Mouse (Mus musculus) heart, adult 8-10 months (tissue): ENCODE data around the gene Atf6. TPM values are rescaled to one million over a fixed set of nuclear protein-coding genes. Genes with fewer than 3 reads are reported as not detected.

Experiments used
- DNase-seq: peaks from one replicate; pipeline ENCODE4 v3.0.0; 2022; ENCODE audit warnings: low spot score
- total RNA-seq, 4 experiments: library from RNA; stranded (reverse); gene quantifications; 2 replicates each; pipeline ENCODE4 v1.2.4; 2022

The Atf6 gene
- total RNA-seq, 4 experiments from 2014 or later, result 70.6 to 81.4 (median 76.4) TPM

- DNase-seq, result no peak
Measured at GRCm38 (mm10) chr1:170845448-170846307, 21.9 kb downstream of the Atf6 start.

DNA sequence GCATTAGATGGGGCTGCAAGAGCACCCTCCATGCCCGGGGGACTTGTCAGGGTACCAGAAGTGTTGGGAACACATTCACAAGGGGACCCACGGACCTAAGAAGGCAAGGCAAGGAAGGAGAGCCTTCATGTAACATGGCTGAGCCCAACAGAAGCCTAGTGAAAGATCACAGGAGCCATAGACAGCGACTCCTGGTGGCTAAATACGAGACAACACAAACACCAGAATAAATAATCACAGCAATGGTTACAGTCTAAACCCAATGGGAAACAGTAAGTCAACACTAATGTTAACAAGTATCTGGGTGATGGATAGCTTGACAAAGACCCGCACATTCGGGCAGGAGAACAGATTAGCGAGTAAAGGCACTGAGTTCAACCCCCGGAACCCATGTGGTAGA lies 23.2 kb downstream of the Atf6 start:
- DNase-seq, result no peak

DNA sequence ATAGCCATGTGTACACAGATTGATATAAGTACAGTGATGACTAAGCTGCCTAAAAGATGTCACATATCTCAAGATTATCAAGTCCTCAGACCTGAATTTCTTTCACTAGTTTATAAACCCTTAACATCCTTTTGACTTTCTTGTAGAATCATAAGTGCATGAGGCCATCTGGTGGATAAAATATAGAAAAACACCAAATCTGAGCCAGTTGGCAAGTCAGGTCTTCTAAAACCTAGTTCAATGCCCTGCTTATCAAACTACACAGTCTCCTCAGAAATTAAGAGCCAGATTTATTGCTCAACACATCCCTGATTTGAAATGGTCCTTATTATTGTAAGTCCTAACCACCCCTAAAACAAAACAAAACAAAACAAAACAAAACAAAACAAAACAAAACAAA lies 27.9 kb downstream of the Atf6 start:
- DNase-seq, result peak; percentile 57

DNA sequence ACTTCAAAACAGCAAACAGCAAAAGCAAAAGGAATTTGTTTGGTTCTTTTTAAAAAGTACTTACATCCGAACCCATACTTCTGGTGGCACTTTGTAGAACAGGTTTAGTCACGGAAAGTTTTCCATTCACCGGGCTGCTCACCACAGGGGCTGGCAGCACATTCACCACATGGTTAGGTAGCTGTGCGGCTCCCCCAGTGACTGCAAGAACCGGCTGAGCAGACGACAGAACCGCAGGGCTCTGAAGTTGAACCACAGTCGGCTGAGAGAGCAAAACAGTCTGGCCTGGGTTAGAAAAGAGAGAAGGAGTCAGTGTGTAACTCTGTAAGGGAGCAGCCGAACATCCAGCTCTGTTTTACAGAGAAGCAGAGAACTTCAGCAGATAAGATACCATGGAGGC lies 32.8 kb downstream of the Atf6 start:
- no peak for DNase-seq

DNA sequence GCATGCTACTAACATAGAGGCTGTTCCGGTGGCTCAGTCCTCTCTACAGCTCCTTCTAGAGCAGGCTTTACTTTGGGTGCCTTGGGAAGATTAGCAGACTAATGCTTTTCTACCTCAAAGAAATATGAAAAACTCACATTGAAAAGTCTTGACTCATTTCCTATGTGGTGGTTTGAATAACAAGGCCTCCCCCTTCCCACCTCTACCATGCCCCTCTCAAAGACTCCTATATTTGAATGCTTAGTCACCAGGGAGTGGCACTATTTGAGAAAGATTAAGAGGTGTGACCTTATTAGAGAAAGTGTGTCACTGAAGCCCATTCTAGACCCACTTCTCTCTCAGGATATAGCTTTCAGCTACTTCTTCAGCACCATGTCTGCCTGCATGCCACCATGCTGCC lies 37.8 kb downstream of the Atf6 start:
- DNase-seq, result no peak

DNA sequence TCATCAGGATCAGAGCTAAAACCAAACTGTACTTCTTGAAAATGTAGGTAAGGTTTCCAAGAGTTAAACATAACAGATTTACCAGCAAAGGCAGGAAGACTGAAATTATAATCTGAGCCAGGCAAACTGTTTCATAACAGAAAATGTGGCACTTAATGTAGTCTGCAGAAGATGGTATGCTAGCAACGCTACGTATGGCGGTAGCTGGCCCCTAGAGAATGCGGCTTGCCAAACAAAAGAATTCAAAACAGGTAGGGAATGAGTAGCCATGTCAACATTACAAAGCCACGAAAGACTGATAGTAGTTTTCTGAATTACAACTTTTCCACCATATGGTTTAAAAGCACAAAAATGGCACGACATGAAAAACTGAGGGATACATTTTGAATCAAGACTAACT lies 38.2 kb downstream of the Atf6 start:
- DNase-seq, result no peak

GRCm38 (mm10) chr1:170820103-170820814 lies 47.3 kb downstream of the Atf6 start:
- no peak for DNase-seq

- DNase-seq, result no peak
Measured at GRCm38 (mm10) chr1:170815287-170816004, 52.1 kb downstream of the Atf6 start.

- DNase-seq, result no peak
Measured at GRCm38 (mm10) chr1:170812822-170813221, 54.7 kb downstream of the Atf6 start.

- DNase-seq, result no peak
Measured at GRCm38 (mm10) chr1:170807600-170808270, 59.8 kb downstream of the Atf6 start.

GRCm38 (mm10) chr1:170804721-170805120 lies 62.9 kb downstream of the Atf6 start:
- no peak for DNase-seq

- DNase-seq, result no peak
Measured at GRCm38 (mm10) chr1:170802669-170803068, 64.9 kb downstream of the Atf6 start.

DNA sequence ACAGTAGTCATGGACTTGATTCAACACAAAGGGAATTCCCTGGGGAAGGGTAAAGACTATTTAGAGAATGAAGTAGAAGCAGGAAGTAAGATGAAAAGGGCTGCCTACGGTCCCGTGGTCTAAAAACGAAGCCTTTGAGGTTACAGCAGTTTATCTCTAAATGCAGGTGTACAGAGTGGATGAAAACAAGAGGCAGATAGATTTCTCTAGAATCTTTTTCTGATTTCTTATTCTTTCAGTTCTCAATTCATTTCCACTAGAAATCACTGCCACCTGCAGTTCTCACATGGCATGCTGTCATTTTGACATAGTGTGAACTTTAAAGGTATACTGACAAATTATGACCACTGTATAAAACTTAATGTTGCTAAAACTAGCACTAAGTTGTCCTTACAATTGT lies 66.9 kb downstream of the Atf6 start:
- DNase-seq, result no peak

DNA sequence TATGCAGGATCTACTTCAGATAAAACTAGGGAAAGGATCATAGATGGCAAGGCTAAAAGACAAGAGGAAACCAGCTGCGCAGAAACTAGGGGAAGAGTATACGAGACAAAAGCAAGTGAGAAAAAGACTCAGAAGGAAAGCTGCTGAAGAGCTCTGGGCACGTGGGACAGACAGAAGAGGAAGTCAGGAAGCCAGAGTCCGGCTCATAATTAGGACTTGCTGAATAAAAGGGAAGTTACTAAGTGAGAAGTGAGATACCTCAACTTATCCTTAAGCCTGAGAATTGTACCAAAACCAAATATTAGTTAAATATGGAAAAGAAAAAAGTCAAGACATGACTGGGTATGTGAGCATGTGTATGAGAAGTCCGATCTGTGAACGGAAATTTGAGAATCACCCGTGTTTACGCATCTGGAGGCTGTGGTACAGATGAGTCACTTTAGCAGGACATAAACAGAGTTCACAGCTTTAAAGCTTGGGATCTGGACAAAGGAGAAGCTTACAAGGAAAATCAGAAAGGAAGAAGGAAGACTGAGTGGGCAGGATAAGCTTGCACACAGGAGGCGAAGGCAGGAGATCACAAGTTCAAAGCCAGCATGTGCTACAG lies 71.7 kb downstream of the Atf6 start:
- no peak for DNase-seq

DNA sequence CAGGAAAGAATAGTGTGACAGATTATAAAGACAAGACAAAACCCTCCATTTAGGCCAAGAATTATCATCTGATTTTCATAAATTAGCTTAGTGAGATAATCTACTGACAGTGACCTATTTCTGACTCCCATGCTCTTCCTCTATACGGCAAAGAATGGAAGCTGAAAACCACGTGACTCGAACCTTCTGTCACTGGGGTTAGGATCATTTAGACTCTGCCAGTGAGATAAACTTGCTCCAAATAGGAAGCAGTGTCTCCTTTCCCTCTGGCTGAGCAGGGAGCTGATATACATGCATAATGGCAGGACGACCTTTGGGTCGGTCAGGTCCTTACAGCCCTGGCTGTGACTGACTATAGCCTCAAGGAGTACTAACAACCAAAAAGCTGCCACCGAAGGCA lies 76.0 kb downstream of the Atf6 start:
- no peak for DNase-seq

DNA sequence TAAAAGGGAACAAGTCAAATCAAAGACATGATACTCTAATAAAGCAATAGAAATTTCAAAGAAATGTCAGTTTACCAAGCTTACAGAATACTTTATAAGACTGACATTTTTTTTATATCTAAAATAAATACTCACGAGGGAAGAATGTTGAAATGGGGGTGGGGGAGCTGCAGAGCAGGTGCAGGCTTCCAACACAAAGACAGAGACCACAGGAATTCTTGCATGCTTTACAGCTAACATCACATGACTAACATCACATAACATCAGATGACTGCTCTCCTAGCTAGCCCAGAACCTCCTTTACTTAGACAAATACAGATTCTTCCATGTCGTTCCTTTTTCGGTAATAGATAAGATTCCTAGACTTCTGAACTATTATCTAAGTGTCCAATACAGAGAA lies 76.6 kb downstream of the Atf6 start:
- DNase-seq, result no peak

DNA sequence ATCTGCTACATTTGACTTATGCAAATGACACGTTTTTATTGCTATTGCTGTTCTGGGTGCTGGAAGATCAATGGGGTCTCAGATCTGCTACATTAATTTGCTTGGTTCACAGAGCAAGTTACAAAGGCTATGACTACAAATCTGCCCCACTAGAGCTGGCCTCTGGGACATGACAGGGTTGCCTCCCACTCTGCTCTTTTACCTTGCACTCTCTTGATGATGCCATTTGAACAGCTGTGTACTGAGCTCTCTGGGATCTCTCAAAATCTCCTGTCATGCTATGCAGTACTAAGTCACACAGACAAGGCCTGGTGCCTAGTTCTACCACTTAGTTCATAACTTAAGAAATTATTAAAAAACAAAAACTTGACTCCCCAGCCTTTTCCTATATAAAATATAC lies 79.9 kb downstream of the Atf6 start:
- no peak for DNase-seq

- DNase-seq, result no peak
Measured at GRCm38 (mm10) chr1:170786570-170787341, 80.8 kb downstream of the Atf6 start.

GRCm38 (mm10) chr1:170777688-170778087 lies 89.9 kb downstream of the Atf6 start:
- DNase-seq, result no peak

DNA sequence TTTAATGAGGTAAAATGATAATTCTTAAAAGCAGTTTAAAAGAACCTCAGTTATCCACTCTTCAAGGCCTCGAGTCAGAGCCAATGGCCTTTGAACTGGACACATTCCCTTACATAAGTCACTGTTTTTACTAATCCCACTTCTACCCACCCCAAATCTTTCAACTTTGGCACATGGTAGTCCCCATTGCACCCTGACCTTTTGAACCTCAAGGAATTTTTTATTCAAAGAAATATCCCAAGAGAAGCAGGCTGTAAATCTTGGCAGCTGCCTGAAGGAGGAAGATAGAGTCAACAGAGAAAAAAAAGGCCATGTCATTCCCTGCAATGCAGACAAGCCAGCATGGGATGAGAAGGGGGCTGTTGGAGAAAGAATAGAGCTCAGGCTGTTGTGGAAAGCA lies 93.1 kb downstream of the Atf6 start:
- DNase-seq, result no peak

DNA sequence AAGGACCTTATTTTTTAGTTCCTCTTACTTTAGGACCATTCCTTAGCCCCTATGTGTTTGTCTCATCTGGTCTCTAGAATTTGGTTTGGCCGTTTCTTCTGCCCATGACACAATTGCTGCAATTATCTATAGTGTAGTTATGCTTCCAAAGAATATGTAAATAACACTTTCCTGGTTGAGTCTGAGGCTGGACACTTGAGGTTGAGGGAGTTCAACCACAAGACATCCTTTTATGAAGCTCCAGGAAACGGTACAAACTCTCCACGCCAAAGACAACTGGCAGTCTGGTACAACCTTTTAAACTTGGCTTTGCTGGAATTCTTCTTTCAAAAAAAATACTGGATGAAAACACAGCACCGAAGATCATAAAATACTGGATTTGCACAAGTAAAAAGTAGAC lies 94.1 kb downstream of the Atf6 start:
- DNase-seq, result no peak
